Mouse (Mus musculus) liver, embryonic 14.5 days (tissue): Measurements from ENCODE around the gene Pcna. TPM values are rescaled to one million over a fixed set of nuclear protein-coding genes. Genes with fewer than 3 reads are reported as not detected.

Experiments
- ATAC-seq: fragments of 200-750 bp; cut with Nextera tagmentation; 2 replicates; pipeline ENCODE4 v1.8.0; 2017; ENCODE audit warnings: moderate number of reproducible peaks, mild to moderate bottlenecking, moderate library complexity; ENCODE audit not compliant: insufficient read depth
- DNase-seq, 3 experiments: peaks; one replicate each; pipeline ENCODE4 v3.0.0-alpha.2; 2012 to 2013; ENCODE audit warnings: low read depth in 3 of 3, low spot score in 3 of 3
- H3K27ac ChIP-seq: fragments of 300-500 bp; sonication (generic); 2 replicates; pipeline ENCODE4 v1.5.1; 2014; ENCODE audit warnings: moderate library complexity, mild to moderate bottlenecking, control low read depth, inconsistent platforms
- H3K27me3 ChIP-seq: fragments of 300-500 bp; sonication (generic); 2 replicates; pipeline ENCODE4 v1.6.1; 2014; ENCODE audit warnings: mild to moderate bottlenecking, low read length, moderate library complexity; ENCODE audit not compliant: control insufficient read depth, insufficient read depth
- H3K36me3 ChIP-seq: fragments of 300-500 bp; sonication (generic); replicated peaks from 2 replicates; pipeline ENCODE4 v1.6.1; 2014; ENCODE audit warnings: low read depth; ENCODE audit not compliant: control insufficient read depth, insufficient read depth
- H3K4me1 ChIP-seq, 2 experiments: fragments of 200-500 bp in 1 of 2; fragments of 300-500 bp in 1 of 2; sonication (generic) in 1 of 2; replicated peaks; 2 replicates each; pipeline ENCODE4 v1.6.1; 2012 to 2014; ENCODE audit warnings: antibody characterized with exemption in 1 of 2, inconsistent platforms in 1 of 2, low read length in 1 of 2; ENCODE audit not compliant: control insufficient read depth in 2 of 2, insufficient read depth in 2 of 2
- H3K4me2 ChIP-seq: fragments of 300-500 bp; sonication (generic); 2 replicates; pipeline ENCODE4 v1.6.1; 2014; ENCODE audit warnings: low read depth, mild to moderate bottlenecking, control low read depth, moderate library complexity
- H3K4me3 ChIP-seq, 2 experiments: fragments of 200-500 bp in 1 of 2; fragments of 300-500 bp in 1 of 2; sonication (generic) in 1 of 2; 2 replicates each; pipeline ENCODE4 v1.5.1; 2012 to 2014; ENCODE audit warnings: low read depth in 2 of 2, low read length in 2 of 2, mild to moderate bottlenecking in 2 of 2, control low read depth in 1 of 2, inconsistent platforms in 1 of 2, moderate library complexity in 1 of 2; ENCODE audit not compliant: insufficient read depth in 1 of 2
- H3K9ac ChIP-seq: fragments of 300-500 bp; sonication (generic); replicated peaks from 2 replicates; pipeline ENCODE4 v1.6.1; 2014; ENCODE audit warnings: mild to moderate bottlenecking, control low read depth, moderate library complexity
- H3K9me3 ChIP-seq: fragments of 300-500 bp; sonication (generic); 2 replicates; pipeline ENCODE4 v1.6.1; 2016; ENCODE audit warnings: low read length, mixed read lengths; ENCODE audit not compliant: control insufficient read depth
- CTCF ChIP-seq: IDR thresholded peaks from 2 replicates; pipeline ENCODE4 v1.5.1; 2016; ENCODE audit warnings: antibody characterized with exemption, low read depth, control low read depth
- EP300 ChIP-seq: IDR thresholded peaks from 2 replicates; pipeline ENCODE4 v1.6.1; 2016; ENCODE audit warnings: antibody characterized with exemption, low read depth
- WGBS: fragments of 180-500 bp; shearing (Covaris S2); extraction: QIAGEN DNeasy Blood & Tissue Kit; methylation state at CpG from one replicate; pipeline ENCODE4 v1.1.7; 2014; ENCODE audit not compliant: insufficient replicate concordance; 5-methylcytosine and 5-hydroxymethylcytosine counted together
- polyA plus RNA-seq, 2 experiments: library from polyadenylated mRNA; depleted of rRNA in 1 of 2; stranded (reverse) in 1 of 2; unstranded in 1 of 2; fragments of >200 nt; fragmentation: Nextera tagmentation in 1 of 2; extraction: Ambion mirVana in 1 of 2; gene quantifications; 2 replicates each; pipeline versions ENCODE4 v1.2.1 to v1.2.3; 2012 to 2014

The Pcna gene
- polyA plus RNA-seq, 2 experiments: 356 to 391 TPM

GRCm38 (mm10) chr2:132203186-132203585 lies 49.9 kb downstream of the Pcna start:
- DNase-seq: no peak
- Histone ChIP-seq H3K9me3 (no peaks in the 10 kb centered on the region), H3K4me1 (0 out of 4 replicates have a peak, but pooled peaks cover 0 to 2% of the 10 kb centered on the region in 2 experiments), H3K4me3 (no peak overlapping the region), H3K27ac (no peak overlapping the region), H3K36me3 (no peaks in the 10 kb centered on the region), H3K9ac (no peak overlapping the region), H3K27me3 (no peaks in the 10 kb centered on the region), H3K4me2 (no peak overlapping the region)
- WGBS: 58% methylated on average over 3 of the region's 3 CpGs
- ATAC-seq: no peak
- TF ChIP-seq EP300 (no peak), CTCF (no peak)

Other genes starting within 250 kb of the Pcna start
- 0.96 and 1.2 TPM in 2 replicates for gene Rassf2, start 223.1 kb downstream of the Pcna start, polyA plus RNA-seq (2012; rRNA removed)
- 1.9 and 2.0 TPM in 2 replicates for gene Rassf2, start 223.1 kb downstream of the Pcna start, polyA plus RNA-seq (2014; fragmentation: Nextera tagmentation; extraction: Ambion mirVana)
- 1.6 and 1.7 TPM in 2 replicates for gene Slc23a2, start 108.2 kb downstream of the Pcna start, polyA plus RNA-seq (2012; rRNA removed)
- 2.3 and 2.4 TPM in 2 replicates for gene Slc23a2, start 108.2 kb downstream of the Pcna start, polyA plus RNA-seq (2014; fragmentation: Nextera tagmentation; extraction: Ambion mirVana)
- gene Tmem230, start 5.5 kb downstream of the Pcna start, polyA plus RNA-seq (2012; rRNA removed): 9.0 and 11.8 TPM in 2 replicates
- 15.2 and 15.7 TPM in 2 replicates for gene Tmem230, start 5.5 kb downstream of the Pcna start, polyA plus RNA-seq (2014; fragmentation: Nextera tagmentation; extraction: Ambion mirVana)
- 4.6 TPM in 2 replicates for gene Cds2, start 9.8 kb upstream of the Pcna start, polyA plus RNA-seq (2012; rRNA removed)
- gene Cds2, start 9.8 kb upstream of the Pcna start, polyA plus RNA-seq (2014; fragmentation: Nextera tagmentation; extraction: Ambion mirVana): 8.8 and 10.1 TPM in 2 replicates
- gene Prokr2, start 132.1 kb upstream of the Pcna start, polyA plus RNA-seq (2012; rRNA removed): 0.03 and 0.04 TPM in 2 replicates
- gene Prokr2, start 132.1 kb upstream of the Pcna start, polyA plus RNA-seq (2014; fragmentation: Nextera tagmentation; extraction: Ambion mirVana): 0.06 TPM in 2 replicates